Mouse (Mus musculus) limb, embryonic 11.5 days (tissue): ENCODE measurements around the gene Prrc2b. TPM values are rescaled to one million over a fixed set of nuclear protein-coding genes. Genes with fewer than 3 reads are reported as not detected.

Experiments used
- ATAC-seq: fragments of 200-750 bp; cut with Nextera tagmentation; 2 replicates; pipeline ENCODE4 v1.8.0; 2017; ENCODE audit warnings: low read depth; ENCODE audit not compliant: insufficient number of reproducible peaks, low FRiP score, low TSS enrichment
- DNase-seq: peaks from one replicate; pipeline ENCODE4 v3.0.0-alpha.2; 2015; ENCODE audit warnings: low spot score
- H3K27ac ChIP-seq: fragments of 300-500 bp; sonication (generic); replicated peaks from 2 replicates; pipeline ENCODE4 v1.5.1; 2014; ENCODE audit warnings: low read depth, mild to moderate bottlenecking, low read length
- H3K27me3 ChIP-seq: fragments of 300-500 bp; sonication (generic); 2 replicates; pipeline ENCODE4 v1.6.1; 2014; ENCODE audit warnings: mild to moderate bottlenecking, low read length, mixed read lengths; ENCODE audit not compliant: control insufficient read depth, insufficient read depth
- H3K36me3 ChIP-seq: fragments of 300-500 bp; sonication (generic); 2 replicates; pipeline ENCODE4 v1.6.1; 2014; ENCODE audit warnings: mild to moderate bottlenecking, low read length, moderate library complexity, mixed read lengths; ENCODE audit not compliant: control insufficient read depth, insufficient read depth
- H3K4me1 ChIP-seq: fragments of 300-500 bp; sonication (generic); 2 replicates; pipeline ENCODE4 v1.6.1; 2014; ENCODE audit warnings: low read length, mixed read lengths; ENCODE audit not compliant: control insufficient read depth, insufficient read depth
- H3K4me2 ChIP-seq: fragments of 300-500 bp; sonication (generic); 2 replicates; pipeline ENCODE4 v1.6.1; 2014; ENCODE audit warnings: low read depth, mild to moderate bottlenecking, moderate library complexity; ENCODE audit not compliant: severe bottlenecking
- H3K4me3 ChIP-seq: fragments of 300-500 bp; sonication (generic); 2 replicates; pipeline ENCODE4 v1.5.1; 2014; ENCODE audit warnings: low read depth, low read length
- H3K9ac ChIP-seq: fragments of 300-500 bp; sonication (generic); 2 replicates; pipeline ENCODE4 v1.6.1; 2014; ENCODE audit warnings: mild to moderate bottlenecking, low read length
- H3K9me3 ChIP-seq: fragments of 300-500 bp; sonication (generic); 2 replicates; pipeline ENCODE4 v1.6.1; 2016; ENCODE audit warnings: low read length; ENCODE audit not compliant: control insufficient read depth
- WGBS: fragments of 180-500 bp; shearing (Covaris S2); extraction: QIAGEN DNeasy Blood & Tissue Kit; methylation state at CpG from one replicate; pipeline ENCODE4 v1.1.7; 2014; 5-methylcytosine and 5-hydroxymethylcytosine counted together
- polyA plus RNA-seq: library from polyadenylated mRNA; unstranded; fragments of >200 nt; fragmentation: Nextera tagmentation; extraction: Ambion mirVana; gene quantifications from 2 replicates; pipeline ENCODE4 v1.2.1, GENCODE M21; 2014

The Prrc2b gene
- polyA plus RNA-seq, 1 experiment from 2014 or later, result 62.5 TPM

DNA sequence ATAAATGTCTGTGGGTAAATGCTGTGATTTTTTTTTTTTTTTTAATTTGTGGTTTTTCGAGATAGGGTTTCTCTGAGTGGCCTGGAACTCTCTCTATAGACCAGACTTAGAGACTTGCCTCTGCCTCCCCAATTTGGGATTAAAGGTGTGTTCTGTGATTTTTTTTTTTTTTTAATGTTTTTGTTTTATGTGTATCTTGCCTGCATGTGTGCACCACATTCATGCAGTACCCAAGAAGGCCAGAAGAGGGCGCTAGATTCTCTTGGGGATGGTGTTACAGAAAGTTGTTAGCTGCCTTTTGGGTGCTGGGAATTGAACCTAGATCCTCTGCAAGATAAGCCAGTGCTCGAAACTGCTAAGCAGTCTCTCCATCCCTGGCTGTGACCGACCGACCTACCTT lies 10.1 kb downstream of the Prrc2b start:
- Histone ChIP-seq H3K9me3 (no peaks in the 10 kb centered on the region), H3K27ac (no peak overlapping the region), H3K4me3 (no peak overlapping the region), H3K36me3 (peaks cover 2% of the 10 kb centered on the region; the same call in 1 of the 2 replicates), H3K9ac (no peak overlapping the region), H3K27me3 (no peaks in the 10 kb centered on the region), H3K4me2 (no peak overlapping the region), H3K4me1 (peaks cover 27% of the 10 kb centered on the region)
- no peak for ATAC-seq
- DNase-seq, result no peak
- WGBS, result 82% methylated on average over 5 of the region's 5 CpGs

DNA sequence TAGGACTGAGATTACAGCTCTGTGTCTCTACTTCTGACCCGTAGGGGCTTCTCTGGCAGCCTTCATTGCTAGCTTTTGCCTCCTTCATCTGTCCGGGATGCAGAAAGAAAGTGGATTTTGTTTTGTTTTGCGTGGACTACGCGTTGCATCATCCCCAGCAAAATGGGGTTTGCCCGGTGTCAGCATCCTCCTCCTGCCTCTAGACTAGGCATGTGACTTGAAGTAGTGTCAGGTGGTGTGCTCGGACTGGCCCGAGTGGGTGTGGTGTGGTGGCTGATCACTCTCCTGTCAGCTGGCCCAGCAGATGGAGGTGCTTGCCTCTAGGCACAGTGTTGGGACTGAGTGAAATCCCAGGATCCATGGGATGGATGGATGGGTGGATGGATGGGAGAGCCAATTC lies 11.2 kb downstream of the Prrc2b start:
- H3K4me3 ChIP-seq, result no peak overlapping the region
- ATAC-seq (no peak), DNase-seq (no peak)
- peaks cover 2% of the 10 kb centered on the region; the same call in 1 of the 2 replicates for H3K36me3 ChIP-seq
- H3K27me3 ChIP-seq, result no peaks in the 10 kb centered on the region
- no peak overlapping the region for H3K9ac ChIP-seq
- peaks cover 26% of the 10 kb centered on the region for H3K4me1 ChIP-seq
- H3K4me2 ChIP-seq, result no peak overlapping the region
- H3K27ac ChIP-seq, result no peak overlapping the region
- H3K9me3 ChIP-seq, result no peaks in the 10 kb centered on the region
- 94% methylated on average over 8 of the region's 8 CpGs for WGBS

DNA sequence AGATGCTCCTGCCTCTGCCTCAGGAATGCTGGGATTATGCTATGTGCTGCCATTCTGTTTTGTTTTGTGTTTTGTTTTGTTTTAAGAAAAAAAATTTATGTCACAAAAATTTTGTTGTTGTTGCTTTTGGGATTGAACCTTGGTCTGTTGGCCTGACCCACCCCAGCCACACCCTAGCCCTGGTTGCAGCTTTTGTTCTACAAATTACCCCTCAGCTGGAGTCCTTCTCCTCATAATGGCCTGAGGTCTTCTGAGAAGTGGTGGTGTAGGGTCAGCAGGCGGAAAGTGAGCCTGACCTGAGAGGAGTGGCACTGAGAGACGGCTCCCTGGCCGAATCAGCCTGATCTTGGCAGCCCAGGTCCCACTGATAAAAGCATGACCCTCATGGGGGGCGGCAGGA lies 11.8 kb downstream of the Prrc2b start:
- Histone ChIP-seq H3K9ac (no peak overlapping the region), H3K4me3 (no peak overlapping the region), H3K27me3 (no peaks in the 10 kb centered on the region), H3K4me2 (no peak overlapping the region), H3K36me3 (peaks cover 2% of the 10 kb centered on the region; the same call in 1 of the 2 replicates), H3K9me3 (no peaks in the 10 kb centered on the region), H3K4me1 (peaks cover 28% of the 10 kb centered on the region), H3K27ac (no peak overlapping the region)
- DNase-seq, result no peak
- no peak for ATAC-seq
- WGBS, result 77% methylated on average over 4 of the region's 4 CpGs

DNA sequence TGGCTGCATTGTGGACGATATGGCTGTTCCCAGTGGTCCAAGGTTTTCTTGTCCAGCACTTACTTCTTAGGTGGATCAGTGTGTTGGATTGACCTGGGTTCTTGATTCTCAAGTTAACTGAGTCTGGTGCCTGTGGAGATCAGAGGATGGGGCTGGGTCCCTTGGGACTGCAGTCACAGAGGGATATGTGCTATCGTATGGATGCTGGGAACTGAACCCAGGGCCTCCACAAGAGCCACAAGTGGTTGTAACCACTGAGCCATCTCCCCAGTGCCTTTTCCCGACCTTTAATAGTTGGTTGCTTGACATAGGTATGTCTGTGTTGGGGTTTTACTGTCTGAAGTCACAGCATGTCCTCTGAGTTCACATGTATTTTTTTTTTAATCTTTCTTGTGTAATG lies 12.2 kb downstream of the Prrc2b start:
- Histone ChIP-seq H3K27ac (no peak overlapping the region), H3K9ac (no peak overlapping the region), H3K4me2 (no peak overlapping the region), H3K4me3 (no peak overlapping the region), H3K9me3 (no peaks in the 10 kb centered on the region), H3K27me3 (no peaks in the 10 kb centered on the region), H3K36me3 (peaks cover 2% of the 10 kb centered on the region; the same call in 1 of the 2 replicates), H3K4me1 (peaks cover 28% of the 10 kb centered on the region)
- 90% methylated on average over 3 of the region's 3 CpGs for WGBS
- ATAC-seq, result no peak
- DNase-seq, result no peak

DNA sequence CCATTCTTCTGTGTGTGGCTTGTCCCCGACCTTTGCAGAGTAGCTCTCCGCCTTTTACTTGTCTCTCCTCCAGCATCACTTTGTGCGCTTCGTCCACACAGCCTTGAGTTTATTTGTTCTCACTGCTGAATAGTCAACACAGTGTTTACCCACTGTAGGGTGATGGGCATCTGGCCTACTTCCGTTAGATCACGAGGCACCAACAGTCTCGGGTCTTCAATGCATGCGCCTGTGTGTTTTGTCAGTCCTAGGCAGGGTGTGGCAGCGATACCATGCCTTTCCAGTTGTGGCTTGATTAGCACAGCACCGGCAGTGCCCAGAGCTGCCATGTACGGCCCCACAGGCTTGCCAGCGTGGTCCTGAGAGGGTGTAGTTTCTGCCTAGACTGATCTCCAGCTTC lies 13.6 kb downstream of the Prrc2b start:
- Histone ChIP-seq H3K9me3 (no peaks in the 10 kb centered on the region), H3K4me1 (peaks cover 34% of the 10 kb centered on the region), H3K4me2 (no peak overlapping the region), H3K27me3 (no peaks in the 10 kb centered on the region), H3K27ac (no peak overlapping the region), H3K4me3 (no peak overlapping the region), H3K36me3 (peaks cover 2% of the 10 kb centered on the region; the same call in 1 of the 2 replicates), H3K9ac (no peak overlapping the region)
- DNase-seq (no peak), ATAC-seq (no peak)
- 78% methylated on average over 12 of the region's 12 CpGs for WGBS

DNA sequence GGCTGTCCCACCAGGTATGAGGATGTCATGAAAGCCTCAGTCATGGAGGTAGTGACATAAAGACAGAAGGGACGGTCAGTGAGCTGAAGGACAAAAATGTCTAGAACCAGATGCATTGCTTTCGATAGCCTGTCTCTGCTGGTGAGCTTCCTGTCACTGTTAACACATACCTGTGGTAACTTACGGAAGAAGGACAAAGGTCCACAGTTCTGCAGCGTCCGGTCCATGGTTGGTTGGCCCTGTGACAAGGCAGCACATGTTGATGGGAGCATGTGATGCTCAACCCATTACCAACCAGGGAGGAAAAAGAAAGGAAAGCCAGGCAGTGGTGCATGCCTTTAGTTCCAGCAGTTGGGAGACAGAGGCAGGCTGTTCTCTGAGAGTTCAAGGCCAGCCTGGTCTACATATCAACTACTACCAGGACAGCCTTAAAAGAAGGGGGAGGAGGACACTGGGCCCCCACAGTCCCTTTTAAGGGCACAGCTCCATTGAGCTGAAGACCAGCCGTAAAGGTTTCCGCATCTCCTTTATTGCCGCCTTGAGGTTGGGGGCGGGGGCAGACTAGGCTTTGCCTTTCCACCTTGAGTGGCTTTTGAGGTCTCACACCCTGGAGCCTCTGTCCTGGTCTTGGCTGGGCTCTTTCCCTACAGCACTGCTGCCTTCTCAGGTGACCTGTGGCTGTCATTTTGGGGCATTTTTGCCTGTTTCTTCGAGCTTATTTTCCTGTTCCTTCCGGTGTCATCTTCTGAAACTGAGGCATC lies 14.3 kb downstream of the Prrc2b start:
- H3K9me3 ChIP-seq, result no peaks in the 10 kb centered on the region
- WGBS, result 79% methylated on average over 11 of the region's 11 CpGs
- no peak overlapping the region for H3K27ac ChIP-seq
- H3K4me2 ChIP-seq, result no peak overlapping the region
- no peak overlapping the region for H3K9ac ChIP-seq
- H3K36me3 ChIP-seq, result 0 out of 2 replicates have a peak, but pooled peaks cover 2% of the 10 kb centered on the region
- no peaks in the 10 kb centered on the region for H3K27me3 ChIP-seq
- no peak overlapping the region for H3K4me3 ChIP-seq
- no peak for DNase-seq
- peaks cover 41% of the 10 kb centered on the region for H3K4me1 ChIP-seq
- ATAC-seq, result no peak

DNA sequence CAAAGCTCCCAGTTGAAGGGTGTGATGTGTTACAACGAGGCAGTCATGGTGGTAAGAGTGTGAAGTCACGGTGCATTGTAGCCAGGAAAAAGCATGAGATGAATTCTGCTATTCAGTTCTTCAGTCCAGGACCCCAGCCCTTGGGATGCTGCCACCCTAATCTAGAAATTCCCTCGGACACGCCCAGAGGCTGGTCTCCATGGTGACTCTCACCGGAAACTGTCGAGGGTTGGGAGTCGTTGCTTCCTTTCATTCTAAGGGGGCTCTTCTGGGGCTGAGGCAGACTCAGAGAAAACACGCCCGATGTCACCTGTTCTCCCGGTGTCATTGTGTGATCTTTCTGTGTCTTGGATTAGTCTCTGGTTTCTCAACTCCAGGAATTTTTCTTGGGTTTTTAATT lies 15.7 kb downstream of the Prrc2b start:
- DNase-seq (peak; percentile 53), ATAC-seq (no peak)
- no peak overlapping the region for H3K4me3 ChIP-seq
- no peaks in the 10 kb centered on the region for H3K9me3 ChIP-seq
- H3K9ac ChIP-seq, result no peak overlapping the region
- 12% methylated on average over 10 of the region's 10 CpGs for WGBS
- peaks cover 46% of the 10 kb centered on the region for H3K4me1 ChIP-seq
- H3K27me3 ChIP-seq, result no peaks in the 10 kb centered on the region
- peak overlapping the region; percentile 45 for H3K4me2 ChIP-seq
- 0 out of 2 replicates have a peak, but pooled peaks cover 2% of the 10 kb centered on the region for H3K36me3 ChIP-seq
- no peak overlapping the region for H3K27ac ChIP-seq

DNA sequence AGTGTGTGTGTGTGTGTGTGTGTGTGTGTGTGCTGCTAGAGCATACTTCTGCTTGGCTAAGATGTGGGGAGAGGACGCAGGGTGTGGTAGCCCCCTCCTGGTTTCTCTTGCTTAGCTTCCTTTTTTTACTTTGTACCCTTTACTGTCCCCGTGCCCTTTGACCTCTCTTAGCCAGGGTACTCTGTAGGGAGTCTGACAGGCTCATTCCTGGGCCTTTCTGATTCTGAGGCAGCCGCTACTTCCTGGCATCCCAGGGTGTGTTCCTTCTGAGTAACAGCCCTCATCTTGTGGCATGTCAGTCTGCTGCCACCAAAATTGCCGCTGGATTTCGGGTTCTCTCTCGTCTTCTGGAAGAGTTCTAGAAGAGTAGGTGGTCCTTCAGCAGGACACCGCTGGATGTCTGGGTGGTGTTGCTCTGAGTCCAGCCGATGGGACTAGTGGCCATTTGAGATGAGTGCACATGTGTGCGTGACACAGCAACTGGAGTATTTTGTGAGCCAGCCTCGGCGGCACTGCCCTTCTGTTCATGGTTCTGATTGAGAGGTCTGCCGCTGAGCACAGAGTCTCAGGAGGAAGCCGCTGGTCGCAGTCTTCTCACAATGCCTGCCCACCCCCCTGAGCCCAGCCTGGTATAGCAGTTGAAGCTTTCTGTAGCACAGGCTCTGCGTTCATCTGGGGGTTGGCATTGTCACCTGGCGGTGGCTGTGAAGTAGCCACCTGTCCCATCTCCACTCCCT lies 16.3 kb downstream of the Prrc2b start:
- peak overlapping the region; percentile 37 for H3K9ac ChIP-seq
- H3K4me2 ChIP-seq, result peak overlapping the region; percentile 45
- ATAC-seq (0 out of 2 replicates have a peak, but pooled peaks have one; percentile 2), DNase-seq (peak; percentile 41)
- H3K36me3 ChIP-seq, result 0 out of 2 replicates have a peak, but pooled peaks cover 2% of the 10 kb centered on the region
- H3K9me3 ChIP-seq, result no peaks in the 10 kb centered on the region
- H3K27me3 ChIP-seq, result no peaks in the 10 kb centered on the region
- WGBS, result 21% methylated on average over 16 of the region's 16 CpGs
- H3K4me1 ChIP-seq, result peaks cover 47% of the 10 kb centered on the region
- H3K27ac ChIP-seq, result peak overlapping the region; percentile 69
- H3K4me3 ChIP-seq, result no peak overlapping the region; the same call in 1 of the 2 replicates
